Mouse (Mus musculus) embryonic stem cell, embryonic (primary cell): ENCODE measurements around the gene Zswim8.

Experiments used
- CTCF ChIA-PET, 4 experiments: fragments of 300-600 bp in 2 of 4; fragments of 350-600 bp in 2 of 4; sonication (Branson Sonifier 250); formaldehyde crosslinking; loops; one replicate each; lab custom pipeline; 2022; ENCODE audit warnings: inconsistent platforms in 2 of 4; lab: Charles Lee
- POLR2A ChIA-PET, 4 experiments: fragments of 300-600 bp in 2 of 4; fragments of 350-600 bp in 2 of 4; sonication (Branson Sonifier 250); formaldehyde crosslinking; loops; one replicate each; lab custom pipeline; 2022; ENCODE audit warnings: antibody characterized with exemption in 4 of 4, inconsistent platforms in 1 of 4; lab: Charles Lee

Gene Zswim8

DNA sequence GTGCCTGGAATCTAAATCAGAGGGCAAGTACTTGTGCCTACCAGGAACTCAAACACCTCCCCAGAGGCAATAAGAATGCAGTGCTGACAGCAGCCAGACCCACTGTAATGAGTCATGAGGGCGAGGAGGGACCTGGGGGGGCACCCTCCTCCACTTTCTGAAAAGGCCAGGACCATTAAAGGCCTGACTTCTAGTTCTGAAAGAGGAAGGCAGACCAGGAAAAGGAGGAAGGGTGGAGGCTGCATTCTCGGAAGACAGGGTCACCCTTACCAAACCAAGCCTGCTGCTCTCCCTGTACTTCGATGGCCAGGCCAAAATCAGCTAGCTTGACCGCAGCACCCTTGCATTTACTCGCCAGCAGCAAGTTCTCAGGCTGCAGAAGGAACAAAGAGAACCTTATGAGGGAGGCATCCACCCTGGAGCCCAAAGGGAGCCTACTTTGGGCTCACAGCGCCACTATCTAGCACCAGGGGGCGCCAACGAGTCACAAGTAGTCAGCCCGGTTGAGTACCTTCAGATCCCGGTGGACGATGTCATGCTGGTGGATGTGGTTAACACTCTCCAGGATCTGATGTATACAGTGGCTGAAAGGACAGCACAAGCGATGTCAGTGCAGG lies 58.4 kb downstream of the Zswim8 start:
- ChIA-PET CTCF (interaction anchor here (0.6 to 1.5 kb wide), 5 partner anchors 10 to 862 kb away, joined by 3 to 5 read pairs (median 4); no protein-coding TSS in a partner anchor), POLR2A (interaction anchor here in 2 of 4 experiments (0.6 to 5.6 kb wide), 11 partner anchors 9 to 163 kb away, joined by 3 to 19 read pairs (median 3); partner anchors contain the start of genes Vcl (in 2 of the 2) and Camk2g (in 1 of the 2))

- POLR2A ChIA-PET: interaction anchor here in 1 of 4 experiments (1.2 kb wide), 1 partner anchor 25 kb away, joined by 3 read pairs; no protein-coding TSS in a partner anchor
- CTCF ChIA-PET: interaction anchor here in 1 of 4 experiments (0.6 kb wide), 1 partner anchor 14 kb away, joined by 3 read pairs; no protein-coding TSS in a partner anchor
These were observed 60.6 kb downstream of the Zswim8 start for GRCm38 (mm10) chr14:20767936-20768335.

- ChIA-PET CTCF (interaction anchor here in 2 of 4 experiments (1.1 to 1.5 kb wide), 2 partner anchors 30 kb away, joined by 3 to 4 read pairs; no protein-coding TSS in a partner anchor), POLR2A (interaction anchor here in 1 of 4 experiments (0.8 to 1.2 kb wide), 3 partner anchors 25 to 160 kb away, joined by 3 to 6 read pairs (median 3); partner anchors contain the start of gene Vcl)
These were observed 61.2 kb downstream of the Zswim8 start for GRCm38 (mm10) chr14:20768581-20768980.

DNA sequence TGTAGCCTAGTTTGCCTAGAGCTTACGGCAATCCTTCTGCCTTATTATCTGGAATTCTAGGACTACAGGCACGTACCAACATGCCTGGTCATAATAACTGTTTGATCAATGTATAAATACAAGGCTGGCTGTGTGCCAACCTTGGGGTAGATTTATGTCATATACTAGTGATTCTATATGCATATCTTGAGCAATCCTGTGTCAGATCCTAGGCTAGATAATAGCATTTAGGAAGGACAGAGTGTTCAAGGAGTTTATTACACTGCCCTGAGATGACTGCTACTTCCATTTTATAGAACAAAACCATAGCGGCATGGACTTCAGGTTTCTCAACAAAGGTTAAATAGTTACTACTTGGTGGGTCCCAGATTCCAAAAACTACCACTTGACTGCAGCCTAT lies 64.6 kb downstream of the Zswim8 start:
- ChIA-PET POLR2A (no interaction called here), CTCF (interaction anchor here in 2 of 4 experiments (0.6 to 1.4 kb wide), 2 partner anchors 13 to 142 kb away, joined by 4 read pairs; no protein-coding TSS in a partner anchor)

DNA sequence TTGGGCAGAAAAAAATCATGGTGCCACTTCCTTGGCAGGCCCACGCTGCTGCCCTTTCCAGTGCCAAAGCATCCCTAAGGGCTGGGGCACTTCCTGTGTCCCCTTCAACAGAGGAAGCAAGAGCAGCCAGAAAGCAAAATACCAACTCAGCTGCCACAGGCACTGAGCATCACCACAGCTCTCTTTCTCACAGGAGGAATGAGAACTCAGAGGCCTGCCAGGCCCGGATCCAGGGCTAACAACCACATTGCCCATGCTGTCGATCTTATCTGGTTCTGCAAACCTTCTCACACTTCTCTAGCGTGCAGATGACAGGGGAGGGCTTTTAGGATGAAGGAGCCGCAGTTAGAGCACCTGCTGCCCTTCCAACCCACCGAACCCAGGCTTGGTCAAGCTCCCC lies 65.5 kb downstream of the Zswim8 start:
- ChIA-PET CTCF (interaction anchor here in 2 of 4 experiments (1.3 to 2.2 kb wide), 4 partner anchors 14 to 35 kb away, joined by 3 to 9 read pairs (median 4); no protein-coding TSS in a partner anchor), POLR2A (interaction anchor here in 3 of 4 experiments (0.9 to 3.6 kb wide), 6 partner anchors 9 to 156 kb away, joined by 3 to 19 read pairs (median 8); partner anchors contain the start of gene Vcl (in 2 of the 3))
